Mouse (Mus musculus) NIH3T3 (cell line): ENCODE measurements at regions not wholly inside any gene's neighbourhood (a gene's known extent, or its start where the extent isn't known, plus 50 kb on each side); places are given as distances from the start of the nearest gene placed in this dataset.

Source experiments
- DNase-seq: peaks from one replicate; pipeline ENCODE4 v3.0.0-alpha.2; 2012; ENCODE audit warnings: low read depth

DNA sequence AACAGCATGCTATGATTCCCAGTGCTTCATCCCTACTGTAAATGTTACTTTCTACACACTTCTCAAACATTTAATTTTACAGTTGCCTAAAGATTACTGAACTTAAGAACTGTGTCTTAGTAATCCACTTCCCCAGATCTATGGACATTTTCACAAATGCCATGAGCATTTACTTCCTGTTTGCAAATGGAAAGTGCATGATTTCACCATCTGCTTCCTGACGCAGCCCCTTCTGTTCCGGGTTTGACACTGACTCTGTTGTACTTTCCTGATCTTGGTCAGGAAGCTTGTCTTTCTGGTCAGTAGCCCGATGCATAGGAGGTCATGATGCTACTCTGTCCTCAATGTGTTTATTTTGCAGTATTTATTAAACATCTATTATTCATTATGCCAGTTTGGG, 493.5 kb downstream of the Htr1b start:
- no peak for DNase-seq

GRCm38 (mm10) chr9:81136366-81136765, 497.3 kb downstream of the Htr1b start:
- peak; percentile 2 for DNase-seq

DNA sequence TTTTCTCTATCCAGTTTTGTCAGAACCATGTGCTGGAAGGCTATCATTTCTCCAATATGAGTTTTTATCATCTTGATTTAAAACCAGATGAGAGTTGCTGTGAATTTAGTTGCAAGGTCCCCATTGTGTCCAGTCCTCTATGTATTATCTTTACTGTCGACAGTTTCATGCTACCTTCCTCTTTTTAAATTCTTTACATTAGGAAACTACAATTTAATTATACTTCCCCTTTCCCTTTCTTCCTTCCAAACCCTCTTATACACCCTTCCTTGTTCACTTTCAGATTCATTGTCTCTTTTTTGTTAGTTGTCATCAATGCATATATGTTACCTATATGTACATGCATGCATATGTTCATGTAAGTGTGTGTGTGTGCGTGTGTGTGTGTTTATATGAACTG, 520.6 kb downstream of the Htr1b start:
- no peak for DNase-seq

GRCm38 (mm10) chr9:81073248-81073647, 560.4 kb downstream of the Htr1b start:
- DNase-seq: no peak

DNA sequence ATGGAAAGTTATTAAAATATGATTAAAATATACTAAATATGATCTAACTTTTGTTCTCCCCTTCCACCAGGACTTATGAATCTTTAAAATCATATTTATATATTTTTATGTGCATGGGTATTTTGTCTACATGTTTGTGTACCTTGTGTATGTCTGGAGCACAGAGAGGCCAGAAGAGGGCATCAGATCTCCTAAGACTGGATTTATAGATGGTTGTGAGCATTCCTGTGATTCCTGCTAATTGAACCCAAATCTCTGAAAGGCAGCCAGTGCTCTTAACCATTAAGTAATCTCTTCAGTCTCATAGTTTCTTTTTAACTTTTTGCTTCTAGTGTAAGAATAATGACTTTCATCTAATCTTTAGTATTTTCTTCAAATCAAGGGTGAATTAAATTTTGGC, 577.2 kb upstream of the Impg1 start:
- no peak for DNase-seq

DNA sequence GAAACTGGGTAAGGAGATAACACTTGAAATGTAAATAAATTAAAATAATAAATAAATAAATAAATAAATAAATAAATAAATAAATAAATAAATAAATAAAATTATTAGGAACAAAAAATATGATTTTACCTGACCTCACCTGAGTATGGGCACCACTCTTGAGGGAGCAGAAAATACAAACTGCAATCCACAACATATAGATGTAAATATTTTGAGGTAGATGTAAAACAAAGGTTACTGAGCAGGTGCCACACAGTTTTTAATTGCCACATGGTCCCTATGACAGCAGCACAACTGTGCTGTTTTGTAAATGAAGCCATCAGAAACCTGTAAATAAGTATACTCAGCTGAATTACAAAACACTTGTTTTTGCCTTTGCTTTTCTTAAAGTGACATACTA, 576.7 kb upstream of the Impg1 start:
- no peak for DNase-seq
